Mouse (Mus musculus) frontal cortex, adult 2 months (tissue): ENCODE results near the gene Cenpl. TPM values are rescaled to one million over a fixed set of nuclear protein-coding genes. Genes with fewer than 3 reads are reported as not detected.
"Not testable (repeated sequence)": the region's sequence is repeated elsewhere in the genome, so short reads cannot be mapped to it uniquely, and the experiment has no call there.

Source experiments
- DNase-seq, 2 experiments: peaks; one replicate each; pipeline ENCODE4 v3.0.0; 2022; ENCODE audit warnings: low spot score in 1 of 2; ENCODE audit errors: extremely low spot score in 1 of 2
- polyA plus RNA-seq: library from polyadenylated mRNA; depleted of rRNA; stranded (reverse); fragments of >200 nt; gene quantifications from 2 replicates; pipeline ENCODE4 v1.2.3, GENCODE M21; 2012; rRNA removed

Cenpl gene
- polyA plus RNA-seq = 1.9 TPM in 2 replicates

DNA sequence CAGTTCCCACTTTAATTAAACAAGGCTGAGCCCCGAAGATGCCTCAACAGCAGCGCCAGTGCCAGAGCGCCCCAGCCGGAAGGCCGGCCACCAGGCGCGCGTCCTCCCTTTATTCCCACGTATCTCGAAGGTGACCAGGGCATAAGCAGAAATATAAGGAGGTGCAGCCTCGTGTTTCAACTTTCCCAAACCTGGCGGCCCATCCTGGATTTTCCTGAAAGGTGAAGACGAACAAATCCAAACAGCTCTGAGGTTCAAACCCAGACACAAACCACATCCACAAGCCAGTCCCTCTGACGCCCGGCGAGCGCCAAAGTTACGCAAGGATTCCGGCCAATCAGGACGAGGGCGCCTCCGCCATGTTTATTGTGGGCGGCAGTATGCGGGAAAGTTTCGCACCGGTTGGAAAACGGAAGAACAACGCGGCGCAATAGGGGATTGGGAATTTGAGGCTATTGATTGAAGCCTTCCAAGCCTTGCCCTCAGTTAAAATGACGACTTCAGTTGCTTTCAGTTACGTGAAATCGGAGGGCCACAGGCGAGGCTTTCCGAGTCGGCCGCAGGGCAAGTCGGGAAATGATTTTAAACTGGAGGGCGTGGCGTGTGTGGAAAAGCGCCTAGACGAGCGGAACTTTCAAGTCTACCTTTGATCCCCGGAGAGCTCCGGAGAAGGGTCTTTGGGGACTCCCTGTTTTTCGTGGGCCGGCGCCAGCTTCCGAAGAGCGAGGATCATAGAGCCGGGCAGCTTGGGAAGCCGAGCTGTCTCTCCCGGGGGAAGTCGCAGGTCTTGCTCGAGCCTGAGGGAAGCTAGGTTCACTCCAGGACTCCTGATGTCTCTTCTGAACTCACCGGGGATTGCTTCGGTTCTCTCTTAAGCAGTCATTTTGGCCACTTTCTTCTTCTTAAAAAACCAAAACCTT, at the start of gene Cenpl, which contains the start of gene Dars2:
Cenpl (plus strand) TSS at position 362 of the 920 bp plus-strand sequence.
Dars2 (minus strand) TSS at position 307 of the 920 bp plus-strand sequence.
- DNase-seq = peak; percentile 95 to 99

DNA sequence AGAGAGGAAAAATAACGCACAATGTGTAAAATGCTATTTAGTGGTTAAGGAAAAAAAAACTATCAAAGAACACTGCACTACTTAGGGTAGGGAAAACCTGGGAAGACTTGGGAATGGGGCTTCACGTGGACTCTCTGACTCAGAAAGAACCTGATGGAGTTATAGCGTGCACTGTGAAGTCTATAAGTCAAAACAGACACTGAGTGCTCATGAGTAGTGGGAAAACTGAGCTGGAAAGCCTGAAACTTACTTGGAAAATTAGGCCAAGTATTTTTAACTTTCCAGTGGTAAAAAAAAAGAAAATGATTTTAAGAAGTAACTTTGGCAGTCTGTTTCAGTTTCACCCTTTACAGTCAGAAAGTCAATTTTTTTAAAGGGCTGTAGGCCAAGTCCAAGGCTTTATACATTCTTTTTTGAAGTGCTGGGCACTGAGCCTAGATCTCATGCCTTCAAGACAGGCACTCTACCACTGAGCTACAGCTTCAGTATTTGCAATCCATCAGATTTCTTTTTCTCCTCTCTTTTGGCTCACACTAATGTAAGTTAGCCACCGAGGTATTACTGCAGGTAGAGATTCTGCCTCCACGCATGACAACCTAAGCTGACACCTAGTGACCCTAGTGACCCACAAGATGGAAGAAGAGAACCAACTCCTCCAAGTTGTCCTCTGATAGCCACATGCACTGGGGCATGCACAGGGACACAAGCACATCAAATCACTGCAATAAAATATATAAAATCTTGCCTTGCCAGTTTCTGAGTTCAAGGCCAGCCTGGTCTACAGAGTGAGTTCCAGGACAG, 44.9 kb upstream of the Cenpl start:
- peak in 1 of 2 experiments; percentile 14 for DNase-seq

- no peak for DNase-seq
Measured at GRCm38 (mm10) chr1:161027196-161027595, 43.3 kb upstream of the Cenpl start.

DNA sequence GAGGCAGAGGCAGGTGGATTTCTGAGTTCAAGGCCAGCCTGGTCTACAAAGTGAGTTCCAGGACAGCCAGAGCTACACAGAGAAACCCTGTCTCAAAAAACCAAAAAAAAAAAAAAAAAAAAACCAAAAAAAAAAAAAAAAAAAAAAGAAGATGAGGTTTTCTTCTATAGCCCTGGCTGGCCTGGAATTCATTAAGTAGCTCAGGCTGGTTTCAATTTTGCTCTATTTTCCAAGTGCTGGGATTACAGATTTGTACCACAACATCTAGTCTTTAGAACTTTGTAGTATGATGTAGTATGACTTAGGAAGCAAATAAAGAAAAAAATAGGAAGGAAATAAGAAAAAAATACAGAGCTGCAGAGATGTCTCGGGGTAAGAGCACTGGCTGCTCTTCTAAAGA, 42.1 kb upstream of the Cenpl start:
- DNase-seq = not testable (repeated sequence)

GRCm38 (mm10) chr1:161030058-161030457, 40.5 kb upstream of the Cenpl start:
- DNase-seq = no peak

GRCm38 (mm10) chr1:161031881-161032280, 38.6 kb upstream of the Cenpl start:
- no peak for DNase-seq

GRCm38 (mm10) chr1:161032345-161032744, 38.2 kb upstream of the Cenpl start:
- DNase-seq = no peak

GRCm38 (mm10) chr1:161033856-161034434, 36.6 kb upstream of the Cenpl start:
- DNase-seq = no peak

- peak; percentile 97 to 98 for DNase-seq
Measured at GRCm38 (mm10) chr1:161034435-161035280, 35.9 kb upstream of the Cenpl start, which contains the start of gene Zbtb37. Gene Zbtb37 (minus strand): TSS chr1:161034849.

- DNase-seq = peak; percentile 43 to 71
Measured at GRCm38 (mm10) chr1:161035281-161035785, 35.2 kb upstream of the Cenpl start.

DNA sequence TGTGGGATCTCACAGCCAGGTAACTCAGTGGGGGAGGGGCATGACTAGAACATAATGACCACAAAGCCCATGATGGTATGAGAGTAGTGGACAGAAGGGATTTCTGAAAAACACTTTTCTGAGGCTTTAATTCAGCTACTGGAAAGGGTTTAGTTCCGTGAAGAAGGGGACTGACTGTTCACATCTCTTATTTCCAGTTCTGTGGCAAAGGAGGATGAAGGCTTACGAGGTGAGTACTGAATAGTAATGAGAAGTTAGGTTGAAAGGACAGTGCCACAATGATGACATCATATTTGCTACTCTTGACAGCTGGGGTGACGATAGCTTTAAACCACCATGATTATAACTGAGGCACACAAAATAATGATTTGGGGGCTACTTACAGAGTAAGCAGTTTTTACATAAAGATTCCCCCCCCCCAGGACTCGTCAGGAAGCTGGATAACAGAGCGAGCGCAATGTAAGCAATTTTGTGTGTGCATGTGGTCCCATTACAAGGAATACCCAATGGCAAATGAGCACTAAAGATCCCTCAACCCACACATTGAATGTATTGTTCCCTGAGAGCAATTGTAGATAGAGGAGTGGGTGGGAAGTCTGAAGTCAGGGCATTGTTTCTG, 34.6 kb upstream of the Cenpl start:
- DNase-seq = no peak

- DNase-seq = peak in 1 of 2 experiments; percentile 20
Measured at GRCm38 (mm10) chr1:161036411-161036841, 34.1 kb upstream of the Cenpl start.

GRCm38 (mm10) chr1:161037026-161037425, 33.5 kb upstream of the Cenpl start:
- no peak for DNase-seq

- no peak for DNase-seq
Measured at GRCm38 (mm10) chr1:161037599-161037998, 32.9 kb upstream of the Cenpl start.

DNA sequence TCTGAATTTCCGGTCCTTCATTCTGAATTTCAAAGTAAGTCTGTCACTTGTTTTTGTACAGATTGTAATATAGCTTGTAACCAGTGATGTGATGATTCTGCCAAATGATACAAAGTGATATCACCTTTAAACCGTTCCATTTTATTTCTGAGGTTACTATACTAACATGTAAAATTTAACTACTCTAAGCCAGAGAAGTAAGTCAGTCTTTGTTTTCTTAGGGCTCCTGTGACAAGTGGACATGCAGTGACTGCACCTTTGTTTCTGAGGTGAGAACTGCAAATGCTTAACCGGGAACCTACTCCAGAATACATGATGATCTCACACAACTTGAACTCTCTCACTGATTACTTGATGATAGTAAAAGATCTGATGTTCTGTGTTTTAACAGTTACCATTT, 32.5 kb upstream of the Cenpl start:
- no peak for DNase-seq

GRCm38 (mm10) chr1:161038968-161039721, 31.4 kb upstream of the Cenpl start:
- no peak for DNase-seq

DNA sequence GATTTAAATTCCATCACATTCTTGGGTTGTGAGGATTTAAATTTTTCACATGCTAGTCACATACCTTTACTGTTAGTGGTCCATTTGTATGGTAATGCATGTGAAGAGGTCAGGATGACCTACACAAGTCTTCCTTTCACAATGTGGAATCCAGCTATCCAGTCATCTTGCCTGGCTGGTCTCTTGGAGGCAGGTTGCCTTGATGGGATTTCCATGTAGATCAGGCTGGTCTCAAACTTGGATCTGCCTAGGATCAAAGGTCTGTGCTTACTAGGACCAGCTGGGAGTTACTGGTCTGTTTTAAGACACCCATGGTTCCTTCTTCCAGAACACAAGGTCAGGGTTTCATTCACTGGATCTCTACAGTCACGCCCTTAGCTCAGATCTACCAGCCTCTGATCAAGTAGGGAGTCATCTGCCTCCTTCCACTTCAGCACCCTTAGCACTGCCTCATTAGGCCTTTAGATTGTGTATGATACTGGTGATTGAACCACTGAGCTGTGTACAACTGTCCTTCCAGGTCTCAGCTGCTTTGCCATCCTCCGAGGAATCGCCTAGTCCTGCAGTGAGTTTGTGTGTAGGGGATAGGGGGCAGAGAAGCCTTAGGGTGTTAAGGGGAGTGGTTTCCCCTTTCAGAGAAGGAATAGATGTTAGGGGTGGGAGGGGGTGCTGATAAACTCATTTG, 30.6 kb upstream of the Cenpl start:
- peak in 1 of 2 experiments; percentile 11 for DNase-seq

DNA sequence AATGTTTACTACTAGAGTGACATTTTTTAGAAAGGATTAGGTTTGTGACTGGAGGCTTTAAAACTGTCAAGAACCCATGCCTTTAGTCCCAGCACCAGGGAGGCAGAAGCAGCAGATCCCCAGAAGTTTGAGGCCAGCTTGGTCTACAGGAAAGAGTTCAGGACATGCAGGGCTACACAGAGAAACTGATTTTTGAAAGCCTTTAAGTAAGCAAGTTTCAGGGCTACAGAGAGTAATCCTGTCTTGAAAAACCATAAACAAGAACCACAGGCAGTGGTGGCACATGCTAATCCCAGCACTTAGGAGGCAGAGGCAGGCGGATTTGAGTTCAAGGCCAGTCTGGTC, 30.1 kb upstream of the Cenpl start:
- DNase-seq = no peak
